Mouse (Mus musculus): ENCODE results near the gene Kremen1. TPM values are rescaled to one million over a fixed set of nuclear protein-coding genes. Genes with fewer than 3 reads are reported as not detected.

Kremen1 gene
- 10 to 100 TPM in 1 of 2 experiments, 1 to 10 TPM in 1; 2.5 to 18.7 TPM for polyA plus RNA-seq (2012; fragmentation: generic; extraction: Trizol)

DNA sequence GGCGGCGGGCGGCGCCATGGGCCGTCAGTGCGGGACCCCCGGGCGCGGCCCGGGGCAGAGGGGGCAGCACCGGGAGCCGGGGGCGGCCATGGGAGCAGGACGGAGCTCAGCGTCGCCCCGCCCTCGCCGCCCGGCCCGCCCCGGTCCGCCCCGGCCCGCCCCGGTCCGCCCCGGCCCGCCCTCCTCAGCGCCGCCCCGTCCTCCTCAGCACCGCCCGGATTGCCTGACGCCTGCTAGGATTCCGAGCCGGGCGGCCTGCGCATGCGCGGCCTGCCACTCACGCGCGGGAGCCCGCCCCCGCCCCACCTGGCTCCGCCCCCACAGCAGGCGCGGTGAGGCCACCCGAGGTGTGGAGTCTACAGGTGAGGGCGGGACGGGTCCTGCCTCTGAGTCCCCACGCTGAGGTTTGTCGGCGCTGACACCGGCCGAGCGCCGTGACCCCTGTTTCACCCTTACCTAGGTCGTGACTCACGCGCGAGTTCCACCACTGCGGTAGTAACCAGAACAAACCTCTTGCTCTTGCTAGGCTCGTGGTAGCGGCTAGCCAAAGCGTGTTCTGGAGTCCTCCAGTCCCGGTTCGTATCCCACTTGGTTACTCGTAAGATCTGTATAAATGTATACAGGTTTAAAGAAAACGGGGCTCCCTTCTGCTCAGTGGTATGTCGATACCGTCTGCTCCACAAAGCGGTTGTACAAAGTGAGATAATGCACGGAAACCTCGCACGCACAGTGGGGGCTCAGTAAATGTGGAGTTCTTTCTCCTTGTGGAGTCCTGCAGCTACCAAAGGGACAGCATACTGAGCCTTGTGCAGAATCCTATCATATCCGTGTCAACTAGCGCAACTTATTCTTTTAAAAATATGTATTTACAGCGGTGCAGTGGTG, at the start of gene Kremen1:
TSS of gene Kremen1 (minus strand) at position 51 of the 885 bp plus-strand sequence.

DNA sequence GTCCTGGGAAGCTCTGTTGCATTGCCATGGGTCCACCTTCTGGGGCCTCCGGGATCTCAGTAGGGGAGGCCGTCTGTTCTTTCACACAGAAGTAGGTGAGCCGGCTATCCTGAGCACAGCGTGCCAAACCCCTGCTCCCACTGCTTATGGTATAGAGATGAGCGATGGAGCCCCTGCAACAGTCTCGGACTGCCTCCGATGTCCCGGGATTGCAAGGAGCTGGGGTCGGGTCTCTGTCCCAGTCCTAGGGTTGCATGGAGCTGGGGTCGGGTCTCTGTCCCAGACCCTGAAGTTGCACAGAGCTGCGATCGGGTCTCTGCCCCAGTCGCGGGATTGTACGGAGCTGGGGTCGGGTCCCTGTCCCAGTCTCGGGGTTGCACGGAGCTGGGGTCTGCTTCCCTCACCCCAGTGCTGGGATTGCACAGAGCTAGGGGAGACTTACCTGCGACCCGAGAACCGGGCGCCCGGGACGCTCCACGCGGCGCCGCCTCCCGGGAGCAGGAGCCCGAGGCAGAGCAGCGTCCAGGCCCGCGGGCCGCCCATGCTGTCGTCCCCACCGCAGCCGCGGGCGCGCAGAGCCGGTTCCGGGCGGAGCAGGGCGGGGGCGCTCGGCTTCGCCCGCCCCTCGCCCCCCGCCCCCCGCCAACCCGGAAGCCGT, 109.5 kb downstream of the Kremen1 start, which contains the start of gene Emid1:
TSS of gene Emid1 (minus strand) at position 578 of the 658 bp plus-strand sequence.

Other genes starting within 250 kb of the Kremen1 start
- under 1 TPM; 0.06 to 0.17 TPM for gene Rasl10a, start 203.4 kb downstream of the Kremen1 start, polyA plus RNA-seq (2012; fragmentation: generic; extraction: Trizol)
- 10 to 100 TPM; 66.5 to 86.7 TPM for gene Gas2l1, start 196.2 kb downstream of the Kremen1 start, polyA plus RNA-seq (2012; fragmentation: generic; extraction: Trizol)
- gene Rhbdd3, start 162.6 kb downstream of the Kremen1 start, polyA plus RNA-seq (2012; fragmentation: generic; extraction: Trizol), result 10 to 100 TPM; 18.0 to 25.3 TPM
- 100 to 1,000 TPM in 1 of 2 experiments, 10 to 100 TPM in 1; 45.9 to 155 TPM for gene Ewsr1, start 162.3 kb downstream of the Kremen1 start, polyA plus RNA-seq (2012; fragmentation: generic; extraction: Trizol)
- under 1 TPM in 1 of 2 experiments, not detected in 1; 0.09 TPM for gene Emid1, start 109.3 kb downstream of the Kremen1 start, polyA plus RNA-seq (2012; fragmentation: generic; extraction: Trizol)
- 1 to 10 TPM in 1 of 2 experiments, under 1 TPM in 1; 0.42 to 1.6 TPM for gene Znrf3, start 183.3 kb upstream of the Kremen1 start, polyA plus RNA-seq (2012; fragmentation: generic; extraction: Trizol)